Mouse (Mus musculus) layer of hippocampus, adult 9-11 months (tissue): Measurements from ENCODE around the gene Matn1.

Source experiments
- DNase-seq: peaks from one replicate; pipeline ENCODE4 v3.0.0; 2022

Gene Matn1

GRCm38 (mm10) chr4:130918805-130919749 is 25.1 kb upstream of the Matn1 start:
- DNase-seq = no peak

GRCm38 (mm10) chr4:130919750-130920356 is 24.3 kb upstream of the Matn1 start:
- DNase-seq = no peak

- no peak for DNase-seq
Observed at GRCm38 (mm10) chr4:130920951-130921693, 23.1 kb upstream of the Matn1 start.

DNA sequence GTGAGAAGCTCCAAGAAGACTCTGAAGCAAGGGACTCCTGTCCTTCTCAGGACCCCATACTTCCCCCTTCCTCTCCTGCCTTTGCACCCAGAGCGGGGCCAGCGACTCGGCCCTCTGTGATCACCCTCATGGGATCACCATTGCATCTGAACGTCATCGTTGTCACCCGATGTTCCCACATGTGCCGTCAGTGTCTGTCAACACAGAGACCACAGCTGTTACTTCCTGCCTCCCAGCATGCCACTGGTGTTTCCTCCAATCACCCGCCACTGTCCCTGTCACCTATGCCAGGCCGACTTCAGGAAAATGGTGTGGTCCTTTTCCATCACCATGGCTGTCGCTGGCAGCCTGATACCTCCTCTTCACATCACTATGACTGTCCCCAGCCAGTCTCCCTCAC is 22.2 kb upstream of the Matn1 start:
- no peak for DNase-seq

- DNase-seq = no peak
Observed at GRCm38 (mm10) chr4:130926274-130926673, 17.9 kb upstream of the Matn1 start.

DNA sequence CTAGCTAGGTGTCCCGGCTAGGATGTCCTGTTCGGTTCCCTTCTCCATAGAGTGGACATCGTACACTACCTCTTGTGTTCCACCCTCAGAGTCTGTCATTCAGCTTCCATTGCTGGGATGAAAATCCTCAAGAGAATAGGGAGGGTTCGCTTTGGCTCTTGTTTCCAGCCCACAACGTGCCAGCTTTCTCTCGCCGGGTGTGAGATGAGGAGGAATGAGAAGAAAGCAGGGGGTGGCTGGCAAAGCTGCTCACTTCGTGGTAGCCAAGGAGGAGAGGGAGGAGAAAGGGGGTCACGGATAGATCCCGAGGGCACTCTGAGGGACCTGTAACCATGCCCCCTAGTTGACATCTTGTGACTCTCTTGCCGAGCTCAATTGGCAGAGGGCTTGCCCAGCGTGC is 16.4 kb upstream of the Matn1 start:
- no peak for DNase-seq

- DNase-seq = peak; percentile 60
Observed at GRCm38 (mm10) chr4:130942644-130943043, 1.5 kb upstream of the Matn1 start.

DNA sequence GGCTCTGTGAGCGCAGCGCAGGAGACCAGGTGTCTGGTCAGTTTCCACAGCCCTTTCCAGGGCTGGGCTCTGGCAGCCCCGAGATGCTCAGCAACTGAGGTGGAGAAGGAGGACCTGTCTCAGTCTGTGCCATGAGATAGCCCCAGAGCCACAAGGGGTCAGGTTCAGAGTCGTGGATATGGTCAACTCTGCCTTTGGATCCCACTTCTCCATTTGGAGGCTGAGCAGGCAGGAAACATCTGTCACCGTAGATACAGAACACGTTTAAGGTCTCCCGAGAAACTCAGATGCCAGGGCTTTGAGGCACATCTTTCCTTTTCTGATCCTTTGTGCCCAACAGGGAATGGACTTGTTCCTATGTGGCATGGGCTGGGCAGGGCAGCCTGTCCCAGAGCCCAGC is 594 bp downstream of the Matn1 start:
- no peak for DNase-seq

DNA sequence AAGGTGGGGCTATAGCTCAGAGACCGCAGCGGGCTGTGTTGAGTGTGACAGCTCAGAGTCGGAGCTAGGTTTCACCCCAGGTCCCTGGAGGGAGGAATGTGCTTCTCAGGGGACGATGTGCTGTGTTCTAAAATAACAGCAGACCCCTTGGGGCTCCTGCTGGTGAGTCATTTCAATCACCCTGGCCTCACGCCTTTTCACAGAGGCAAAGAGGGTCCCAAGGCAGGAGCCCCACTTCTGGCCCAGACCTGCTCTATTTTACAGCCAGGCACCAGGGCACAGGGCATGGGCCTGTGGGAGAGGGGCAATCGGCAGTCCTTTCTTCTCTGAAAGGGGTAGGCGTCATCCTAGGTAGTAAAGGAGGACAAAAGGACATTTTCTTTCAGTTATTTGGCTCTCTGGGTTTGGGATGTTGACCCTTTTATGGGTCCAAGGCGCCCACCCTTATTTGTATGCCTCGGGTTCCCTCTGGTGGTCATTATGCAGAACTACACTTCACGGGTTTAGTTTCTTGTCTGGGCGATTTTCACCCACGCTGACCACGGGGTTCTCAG is 3.0 kb downstream of the Matn1 start:
- no peak for DNase-seq

- no peak for DNase-seq
Observed at GRCm38 (mm10) chr4:130949821-130950384, 5.7 kb downstream of the Matn1 start.

DNA sequence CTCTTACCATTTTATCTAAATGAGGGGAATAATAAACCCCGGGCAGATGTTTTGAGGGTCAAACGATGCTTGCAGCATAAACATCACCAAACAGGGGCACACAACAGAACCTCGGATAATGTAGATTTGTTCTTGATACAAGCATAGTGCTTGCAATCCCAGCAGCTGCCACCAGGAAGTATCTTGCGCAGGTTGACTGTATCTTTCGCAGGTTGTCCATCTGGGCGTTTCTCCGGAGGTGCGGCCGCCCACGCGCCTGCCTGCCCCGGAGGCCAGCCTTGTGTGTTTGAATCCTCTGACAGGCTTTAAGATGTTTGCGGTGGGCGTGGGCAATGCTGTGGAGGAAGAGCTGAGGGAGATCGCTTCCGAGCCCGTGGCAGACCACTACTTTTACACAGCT is 8.3 kb downstream of the Matn1 start:
- no peak for DNase-seq

DNA sequence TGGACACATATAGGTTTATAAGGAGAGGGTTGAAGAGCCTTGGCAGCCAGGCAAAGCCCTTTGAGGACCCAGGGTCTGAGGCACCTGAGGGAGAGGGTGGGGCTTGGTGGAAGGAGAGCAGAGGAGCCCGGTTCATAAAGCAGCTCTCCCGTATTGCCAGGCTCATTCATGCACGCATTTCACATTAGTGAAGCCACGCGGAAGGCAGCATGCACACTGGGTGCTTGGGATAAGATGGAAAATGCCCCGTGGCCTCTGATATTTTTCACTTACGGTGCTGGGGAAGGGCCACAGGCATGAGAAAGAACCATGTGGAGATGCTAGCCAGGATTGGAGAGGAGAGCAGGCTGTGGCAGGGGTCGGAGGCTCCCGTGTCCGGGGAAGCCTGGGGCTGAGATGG is 13.0 kb downstream of the Matn1 start:
- no peak for DNase-seq

GRCm38 (mm10) chr4:130958812-130959211 is 14.6 kb downstream of the Matn1 start:
- no peak for DNase-seq

DNA sequence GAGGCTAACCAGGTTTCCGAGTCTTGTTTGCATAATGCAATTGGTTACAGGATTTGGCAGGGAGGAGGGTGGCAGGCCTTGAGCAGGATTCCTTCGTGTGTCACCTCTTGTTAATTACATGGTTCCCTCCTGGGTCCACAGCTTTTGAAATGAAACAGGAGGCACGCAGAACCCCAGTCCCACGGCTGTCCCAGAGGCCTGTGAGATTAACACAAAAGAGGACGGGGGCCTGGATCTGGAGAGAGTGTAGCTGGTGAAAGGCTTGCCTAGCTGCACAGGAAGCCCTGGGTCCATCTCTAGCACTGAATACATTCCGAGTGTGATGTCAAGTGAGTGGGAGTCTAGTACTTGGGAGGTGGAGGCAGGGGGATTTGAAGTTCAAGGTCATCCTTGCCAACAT is 15.5 kb downstream of the Matn1 start:
- DNase-seq = no peak

GRCm38 (mm10) chr4:130960118-130960734 is 16.0 kb downstream of the Matn1 start:
- peak; percentile 60 for DNase-seq

DNA sequence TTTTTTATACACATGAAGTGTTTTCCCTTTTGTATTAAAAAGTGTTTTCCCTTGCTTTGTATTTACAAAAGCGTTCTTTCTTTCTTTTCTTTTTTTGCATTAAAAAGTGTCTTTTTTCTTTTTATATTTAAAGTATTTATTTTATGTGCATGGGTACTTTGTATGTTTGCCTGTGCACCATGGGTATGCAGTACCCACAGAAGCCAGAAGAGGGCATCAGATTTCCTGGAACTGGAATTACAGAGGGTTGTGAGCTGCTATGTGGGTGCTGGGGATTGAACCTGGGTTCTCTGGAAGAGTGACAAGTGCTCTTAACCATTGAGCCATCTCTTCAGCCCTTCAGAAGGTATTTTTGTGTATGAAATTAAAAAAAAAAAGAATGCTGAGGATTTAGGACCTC is 27.1 kb downstream of the Matn1 start:
- no peak for DNase-seq

GRCm38 (mm10) chr4:130972421-130972829 is 28.2 kb downstream of the Matn1 start:
- no peak for DNase-seq

GRCm38 (mm10) chr4:130973332-130974263 is 29.4 kb downstream of the Matn1 start:
- peak; percentile 64 for DNase-seq

DNA sequence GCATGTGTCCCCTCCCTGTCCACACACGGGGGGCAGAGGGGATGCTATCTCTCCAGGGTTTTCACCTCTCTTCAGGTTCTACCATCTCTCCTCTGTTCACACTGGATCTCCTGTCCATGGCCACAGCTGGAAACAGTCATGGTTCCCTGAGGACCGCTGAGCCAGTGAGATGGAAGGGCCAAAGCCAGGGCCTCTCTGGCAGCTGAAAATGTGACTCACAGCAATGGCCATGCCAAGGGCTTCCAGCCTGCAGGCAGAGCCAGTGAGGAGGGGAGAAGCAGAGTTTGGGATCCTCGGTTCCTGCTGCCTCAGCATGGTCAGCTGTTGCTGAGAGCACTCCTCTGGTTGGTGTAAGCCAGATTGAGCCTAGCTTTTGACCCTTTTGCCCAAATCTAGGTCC is 34.8 kb downstream of the Matn1 start:
- no peak for DNase-seq

DNA sequence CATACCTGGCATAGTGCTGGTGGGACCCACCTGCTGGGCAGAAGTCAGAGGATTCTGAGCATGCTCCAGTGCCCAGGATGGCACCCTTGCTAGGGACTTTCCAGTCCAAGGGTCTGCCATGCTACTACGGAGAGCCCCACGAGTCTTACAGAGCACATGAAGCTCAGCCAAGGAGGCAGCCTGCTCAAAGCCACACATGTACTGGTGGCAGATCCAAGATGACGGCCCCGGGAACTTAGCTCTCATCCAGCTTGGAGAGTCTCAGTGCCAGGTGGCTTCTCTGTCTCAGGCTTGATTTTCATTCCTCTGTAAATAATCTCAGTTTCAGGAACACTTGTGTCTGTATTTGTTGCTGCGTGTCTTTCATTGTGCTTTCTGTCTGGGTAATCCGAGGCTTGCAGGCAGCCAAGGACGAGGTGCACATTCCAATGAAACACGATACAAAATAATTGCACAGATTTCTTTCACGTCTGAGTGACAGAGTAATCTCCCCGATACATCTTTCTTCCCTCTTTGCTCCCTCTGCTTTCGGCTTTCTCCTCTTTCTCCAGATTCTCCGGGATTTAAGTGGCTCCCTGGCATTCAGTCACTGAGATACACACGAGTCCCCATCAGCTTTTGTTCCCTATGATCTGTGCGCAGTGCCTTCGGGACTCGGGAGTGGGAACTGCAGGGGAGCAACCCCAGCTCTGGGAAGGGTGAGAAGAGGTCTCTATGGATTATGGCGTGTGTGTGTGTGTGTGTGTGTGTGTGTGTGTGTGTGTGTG is 40.4 kb downstream of the Matn1 start:
- peak; percentile 11 for DNase-seq

- no peak for DNase-seq
Observed at GRCm38 (mm10) chr4:130987046-130987445, 42.9 kb downstream of the Matn1 start.
